Mouse (Mus musculus) olfactory bulb, adult 2 months (tissue): ENCODE data around the gene Dohh.

ENCODE experiments used
- CTCF ChIP-seq: fragments of 200-500 bp; IDR thresholded peaks from 2 replicates; pipeline ENCODE4 v1.5.1; 2012; ENCODE audit warnings: low read depth, mild to moderate bottlenecking, low read length, moderate library complexity; ENCODE audit not compliant: insufficient read depth
- POLR2A ChIP-seq: fragments of 200-500 bp; IDR thresholded peaks from 2 replicates; pipeline ENCODE4 v1.6.1; 2012; ENCODE audit warnings: mild to moderate bottlenecking, low read depth, low read length, moderate library complexity; ENCODE audit not compliant: insufficient read depth

- no peak for TF ChIP-seq POLR2A
- TF ChIP-seq CTCF, result no peak
Observed at GRCm38 (mm10) chr10:81408424-81408729, 24.1 kb downstream of the Dohh start.
